Mouse (Mus musculus) brown adipose tissue, adult 24 weeks (tissue): ENCODE measurements around the gene Ctrc. TPM values are rescaled to one million over a fixed set of nuclear protein-coding genes. Genes with fewer than 3 reads are reported as not detected.
A peak's percentile ranks its signal among the peaks of the same experiment; 100 is the strongest.

Experiments
- H3K27ac ChIP-seq: fragments of 200-500 bp; replicated peaks from 2 replicates; pipeline ENCODE4 v1.5.1; 2012; ENCODE audit warnings: low read depth, mild to moderate bottlenecking, low read length
- H3K4me1 ChIP-seq: fragments of 200-500 bp; 2 replicates; pipeline ENCODE4 v1.6.1; 2012; ENCODE audit warnings: low read length, mixed read lengths; ENCODE audit not compliant: control insufficient read depth, insufficient read depth, insufficient read length
- H3K4me3 ChIP-seq: fragments of 200-500 bp; 2 replicates; pipeline ENCODE4 v1.5.1; 2012; ENCODE audit warnings: low read depth, mild to moderate bottlenecking, low read length, moderate library complexity; ENCODE audit not compliant: insufficient read depth
- polyA plus RNA-seq: library from polyadenylated mRNA; stranded (reverse); fragments of >200 nt; gene quantifications from 2 replicates; pipeline ENCODE4 v1.2.4, GENCODE M21; 2012; ENCODE audit not compliant: missing spikeins, insufficient read depth, insufficient read length

Ctrc gene
- polyA plus RNA-seq, 1 experiment = not detected

DNA sequence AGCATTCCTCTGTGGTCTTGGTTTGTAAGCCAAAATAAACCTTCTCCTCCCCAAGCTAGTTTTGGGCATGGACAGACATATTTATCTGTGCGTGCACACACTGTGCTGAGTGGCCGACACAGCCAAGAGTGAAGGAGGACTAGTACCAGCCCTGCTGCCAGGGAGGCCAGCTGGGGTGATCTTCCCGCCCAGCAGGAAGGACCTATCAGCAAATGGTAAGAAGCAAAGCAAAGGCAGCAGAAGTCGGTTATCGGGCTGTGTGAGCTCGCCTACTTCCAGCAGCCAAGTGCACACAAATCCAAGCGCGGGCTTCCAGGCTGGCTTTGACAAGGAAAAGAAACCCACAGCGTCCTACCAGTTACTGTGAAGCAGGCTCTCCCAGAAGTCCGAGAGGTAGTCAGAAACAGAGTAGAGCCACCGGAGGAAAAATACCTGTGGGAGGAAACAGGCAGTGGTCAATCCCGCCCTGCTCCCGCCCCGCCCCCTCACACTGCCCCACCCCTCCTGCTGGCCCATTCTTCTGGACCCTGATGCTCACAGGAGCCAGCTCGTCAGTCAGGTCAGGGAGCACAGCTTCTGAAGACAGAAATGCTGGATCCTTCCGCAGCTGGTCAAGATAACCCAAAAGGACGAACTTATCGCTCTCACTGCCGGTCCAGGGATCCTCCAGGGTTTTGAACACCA lies 78.7 kb downstream of the Ctrc start:
- H3K4me1 ChIP-seq = peaks cover 3% of the 10 kb centered on the region; the same call in 1 of the 2 replicates
- no peak overlapping the region for H3K4me3 ChIP-seq
- peak overlapping the region; percentile 77 for H3K27ac ChIP-seq

DNA sequence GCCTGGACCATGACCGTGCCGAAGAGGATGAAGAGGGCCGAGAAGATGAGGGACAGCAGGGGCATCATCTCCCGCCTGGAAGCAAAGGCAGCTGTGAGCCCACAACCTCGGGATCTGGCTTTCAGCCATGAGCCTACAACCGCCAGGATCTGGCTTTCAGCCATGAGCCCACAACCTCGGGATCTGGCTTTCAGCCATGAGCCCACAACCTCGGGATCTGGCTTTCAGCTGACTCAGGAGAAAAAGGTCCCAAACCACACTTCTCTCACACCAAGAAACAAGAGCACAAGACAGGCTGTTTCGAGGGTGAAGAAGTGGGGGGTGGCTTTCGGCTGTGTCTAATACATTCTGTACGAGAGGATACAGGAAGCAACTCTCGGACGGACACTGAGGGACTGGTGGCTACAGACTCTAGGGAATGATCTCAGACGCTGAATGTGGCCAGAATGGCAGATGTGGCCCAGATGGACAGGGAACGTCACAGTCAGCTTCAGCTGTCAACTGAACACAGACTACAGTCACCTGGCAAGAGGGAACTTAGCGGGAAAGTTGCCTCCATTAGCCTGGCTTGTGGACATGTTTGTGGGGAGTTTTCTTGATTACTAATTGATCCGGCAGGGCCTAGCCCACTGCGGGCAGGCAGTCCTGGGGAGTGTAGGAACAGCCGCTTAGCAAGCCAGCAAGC lies 79.3 kb downstream of the Ctrc start:
- peaks cover 3% of the 10 kb centered on the region; the same call in 1 of the 2 replicates for H3K4me1 ChIP-seq
- H3K4me3 ChIP-seq = no peak overlapping the region
- H3K27ac ChIP-seq = peak overlapping the region; percentile 77

DNA sequence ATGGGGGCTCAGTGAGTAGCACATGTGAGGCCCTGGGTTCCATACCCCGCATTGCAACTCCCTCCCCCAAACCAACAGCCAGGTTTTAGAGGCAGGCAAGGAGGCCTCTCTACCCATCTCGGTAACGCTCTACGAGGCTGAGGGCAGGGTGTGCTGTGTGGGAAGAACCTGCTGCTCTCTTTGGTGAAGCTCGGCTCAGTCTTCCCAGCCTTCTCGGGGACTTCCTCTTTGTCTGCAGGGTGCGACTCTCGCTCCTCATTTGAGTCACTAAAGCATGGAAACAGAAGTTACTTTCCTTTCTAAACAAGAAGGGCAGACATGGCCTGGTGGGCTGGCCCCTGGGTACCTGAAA lies 79.9 kb downstream of the Ctrc start:
- no peak overlapping the region for H3K4me3 ChIP-seq
- H3K27ac ChIP-seq = peak overlapping the region; percentile 77
- H3K4me1 ChIP-seq = peaks cover 3% of the 10 kb centered on the region; the same call in 1 of the 2 replicates

DNA sequence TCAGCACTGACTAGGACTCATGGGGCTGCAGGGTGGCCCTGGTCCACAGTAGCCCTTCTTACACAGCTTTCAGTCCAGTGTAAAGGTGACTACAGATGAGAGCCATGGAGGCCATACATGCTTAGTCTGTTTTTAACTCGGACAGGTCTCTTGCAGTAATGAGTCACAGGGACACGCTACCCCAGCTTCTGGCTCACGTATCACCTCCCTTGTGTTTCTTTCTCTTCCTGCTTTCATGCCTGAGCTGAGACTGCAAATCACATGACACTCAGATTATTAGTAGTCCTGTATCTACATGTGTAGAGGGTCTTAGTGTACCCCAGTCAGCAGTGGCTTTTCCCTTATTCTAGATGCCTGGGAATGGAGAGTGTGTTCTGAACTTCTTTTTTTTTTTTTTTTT lies 81.2 kb downstream of the Ctrc start:
- no peak overlapping the region for H3K27ac ChIP-seq
- peaks cover 3% of the 10 kb centered on the region; the same call in 1 of the 2 replicates for H3K4me1 ChIP-seq
- H3K4me3 ChIP-seq = no peak overlapping the region

Other genes starting within 250 kb of the Ctrc start
- gene Fblim1, start 240.3 kb downstream of the Ctrc start, polyA plus RNA-seq = 2.1 and 3.6 TPM in 2 replicates
- 1.1 TPM in 1 of 2 replicates, not detected in the other for gene Tmem82, start 227.7 kb downstream of the Ctrc start, polyA plus RNA-seq
- gene Slc25a34, start 222.5 kb downstream of the Ctrc start, polyA plus RNA-seq = 4.5 and 12.7 TPM in 2 replicates
- 8.8 and 12.9 TPM in 2 replicates for gene Plekhm2, start 181.5 kb downstream of the Ctrc start, polyA plus RNA-seq
- 3.0 TPM in 1 of 2 replicates, not detected in the other for gene Rsc1a1, start 160.8 kb downstream of the Ctrc start, polyA plus RNA-seq
- gene Ddi2, start 122.9 kb downstream of the Ctrc start, polyA plus RNA-seq = 9.4 and 12.3 TPM in 2 replicates
- not detected in 2 replicates for gene Agmat, start 99.7 kb downstream of the Ctrc start, polyA plus RNA-seq
- gene Dnajc16, start 55.4 kb downstream of the Ctrc start, polyA plus RNA-seq = 4.7 and 6.4 TPM in 2 replicates
- 6.1 and 7.7 TPM in 2 replicates for gene Casp9, start 52.7 kb downstream of the Ctrc start, polyA plus RNA-seq
- not detected in 2 replicates for gene Cela2a, start 20.2 kb downstream of the Ctrc start, polyA plus RNA-seq
- gene Efhd2, start 28.6 kb upstream of the Ctrc start, polyA plus RNA-seq = 11.7 and 12.9 TPM in 2 replicates
- gene Fhad1, start 168.7 kb upstream of the Ctrc start, polyA plus RNA-seq = not detected in 2 replicates
- 0.91 and 1.8 TPM in 2 replicates for gene Tmem51, start 237.9 kb upstream of the Ctrc start, polyA plus RNA-seq